8 mouse cellular contexts compared by ENCODE assay signal in genomic region chr15:79229058-79229821, GRCm38 (mm10). TPM values are rescaled to one million over a fixed set of nuclear protein-coding genes. Genes with fewer than 3 reads are reported as not detected.
DNase-seq lines count a peak whose midpoint lies in the region; ATAC-seq lines count a peak whose summit lies in the region.

Gene Pick1 (plus strand): TSS chr15:79229173.
Gene Gm49486 (plus strand): TSS chr15:79229391.

- H3K36me3 ChIP-seq in intestine, embryonic 14.5 days (ENCODE audit: control insufficient read depth, insufficient read depth, low read length), result peaks cover 24% of the 10 kb centered on the region

- no peaks in the 10 kb centered on the region for H3K9me3 ChIP-seq in intestine, embryonic 14.5 days (ENCODE audit: control insufficient read depth, low read length)

- peak; percentile 87 for ATAC-seq in intestine, embryonic 14.5 days (replicated peaks; ENCODE audit: low FRiP score, low TSS enrichment, low read depth)

- H3K27me3 ChIP-seq in intestine, embryonic 14.5 days (replicated peaks; ENCODE audit: control insufficient read depth, insufficient read depth, low read length), result no peaks in the 10 kb centered on the region

- peaks cover 5% of the 10 kb centered on the region for H3K4me1 ChIP-seq in intestine, embryonic 14.5 days (replicated peaks; ENCODE audit: control insufficient read depth, insufficient read depth, low read length)

- intact Hi-C loops in gastrocnemius, postnatal 14 days (cut with DNase I; ENCODE audit: low total_unique reads), result no loop called here
- intact Hi-C loops in left cerebral cortex, postnatal 14 days (cut with DNase I), result no loop called here

- peak within 1 kb of the TSS; percentile 99 for H3K4me2 ChIP-seq in intestine, embryonic 14.5 days (ENCODE audit: low read length)

- 1% methylated on average over 49 of the region's 51 CpGs for WGBS in intestine, embryonic 14.5 days

- peak within 1 kb of the TSS; percentile 79 for H3K4me3 ChIP-seq in intestine, embryonic 14.5 days (ENCODE audit: low read depth, low read length)

- peak within 1 kb of the TSS; percentile 74 for H3K9ac ChIP-seq in intestine, embryonic 14.5 days (ENCODE audit: low read length)

- H3K27ac ChIP-seq in intestine, embryonic 14.5 days (ENCODE audit: low read depth), result peak within 1 kb of the TSS; percentile 98

- peak; percentile 91 for DNase-seq in adipocyte (ENCODE audit: low spot score)
- DNase-seq in embryo, embryonic 10 days (ENCODE audit: low spot score), result peak; percentile 96
- peak; percentile 90 for DNase-seq in gastrocnemius, postnatal 14 days
- DNase-seq in intestine, embryonic 14.5 days (ENCODE audit: low spot score), result peak; percentile 97
- peak; percentile 66 to 79 for DNase-seq in left cerebral cortex, postnatal 14 days (ENCODE audit: low spot score in 2 of 2)
- DNase-seq in mesoderm, embryonic 11.5 days (ENCODE audit: low read depth, low spot score), result peak; percentile 95
- DNase-seq in right cerebral cortex, postnatal 36 days (ENCODE audit: low spot score in 2 of 2), result peak; percentile 72 to 76
- peak; percentile 90 for DNase-seq in yolk sac, embryonic 10.5 days (ENCODE audit: low spot score)

RNA-seq across cellular contexts. Expression of gene Pick1, which starts in this region (rescaled TPM):
- 10 to 100 TPM; 22.3 to 26.3 TPM for total RNA-seq in gastrocnemius, postnatal 14 days (2021)
- 28.3 and 30.1 TPM in 2 replicates for polyA plus RNA-seq in intestine, embryonic 14.5 days (2014; fragmentation: Nextera tagmentation; extraction: Ambion mirVana)
- 10 to 100 TPM; 52.0 to 56.4 TPM for total RNA-seq in left cerebral cortex, postnatal 14 days (2021)

RNA-seq across cellular contexts. Expression of gene Gm49486, which starts in this region (rescaled TPM):
- total RNA-seq in gastrocnemius, postnatal 14 days (2021), result under 1 TPM; 0.29 to 0.38 TPM
- 0.30 and 0.58 TPM in 2 replicates for polyA plus RNA-seq in intestine, embryonic 14.5 days (2014; fragmentation: Nextera tagmentation; extraction: Ambion mirVana)
- 1 to 10 TPM in 1 of 2 experiments, under 1 TPM in 1; 0.94 to 1.2 TPM for total RNA-seq in left cerebral cortex, postnatal 14 days (2021)

Comparison
In these comparisons a context has a peak if more than half of its experiments do, and no peak if none do; other contexts are left out.
1. Peak in every context shown above with its lines: DNase-seq, ATAC-seq, H3K4me3 ChIP-seq and H3K27ac ChIP-seq.